Mouse (Mus musculus) stomach, postnatal 0 days (tissue): ENCODE measurements around the gene Nap1l4. TPM values are rescaled to one million over a fixed set of nuclear protein-coding genes. Genes with fewer than 3 reads are reported as not detected.
A peak's percentile ranks its signal among the peaks of the same experiment; 100 is the strongest.

Experiments
- ATAC-seq: fragments of 200-750 bp; cut with Nextera tagmentation; 2 replicates; pipeline ENCODE4 v1.8.0; 2017; ENCODE audit not compliant: low FRiP score, low TSS enrichment
- DNase-seq: peaks from one replicate; pipeline ENCODE4 v3.0.0-alpha.2; 2016; ENCODE audit warnings: low spot score
- H3K27ac ChIP-seq: fragments of 300-500 bp; sonication (generic); replicated peaks from 2 replicates; pipeline ENCODE4 v1.5.1; 2014; ENCODE audit warnings: mild to moderate bottlenecking, control low read depth
- H3K27me3 ChIP-seq: fragments of 300-500 bp; sonication (generic); 2 replicates; pipeline ENCODE4 v1.6.1; 2014; ENCODE audit warnings: low read length; ENCODE audit not compliant: control insufficient read depth, insufficient read depth
- H3K36me3 ChIP-seq: fragments of 300-500 bp; sonication (generic); 2 replicates; pipeline ENCODE4 v1.6.1; 2014; ENCODE audit warnings: low read length, mixed read lengths; ENCODE audit not compliant: control insufficient read depth, insufficient read depth
- H3K4me1 ChIP-seq: fragments of 300-500 bp; sonication (generic); replicated peaks from 2 replicates; pipeline ENCODE4 v1.6.1; 2014; ENCODE audit warnings: antibody characterized with exemption; ENCODE audit not compliant: control insufficient read depth, insufficient read depth
- H3K4me2 ChIP-seq: fragments of 300-500 bp; sonication (generic); replicated peaks from 2 replicates; pipeline ENCODE4 v1.6.1; 2014; ENCODE audit warnings: low read depth, mild to moderate bottlenecking, control low read depth, moderate library complexity
- H3K4me3 ChIP-seq: fragments of 300-500 bp; sonication (generic); 2 replicates; pipeline ENCODE4 v1.5.1; 2014; ENCODE audit warnings: low read depth, low read length, control low read depth
- H3K9ac ChIP-seq: fragments of 300-500 bp; sonication (generic); 2 replicates; pipeline ENCODE4 v1.6.1; 2014; ENCODE audit warnings: mild to moderate bottlenecking, low read length, control low read depth, mixed read lengths
- H3K9me3 ChIP-seq: fragments of 300-500 bp; sonication (generic); 2 replicates; pipeline ENCODE4 v1.6.1; 2016; ENCODE audit warnings: low read length; ENCODE audit not compliant: control insufficient read depth
- CTCF ChIP-seq: IDR thresholded peaks from 2 replicates; pipeline ENCODE4 v1.5.1; 2016; ENCODE audit warnings: antibody characterized with exemption, low read depth, mild to moderate bottlenecking, moderate library complexity
- EP300 ChIP-seq: optimal IDR thresholded peaks from 2 replicates; pipeline ENCODE3; 2016; ENCODE audit warnings: antibody characterized with exemption
- whole genome bisulfite sequencing: fragments of 180-500 bp; shearing (Covaris S2); extraction: QIAGEN DNeasy Blood & Tissue Kit; methylation state at CpG from one replicate; pipeline ENCODE4 v1.1.7; 2014; 5-methylcytosine and 5-hydroxymethylcytosine counted together
- polyA plus RNA-seq: library from polyadenylated mRNA; unstranded; fragments of >200 nt; fragmentation: Nextera tagmentation; extraction: Ambion mirVana; gene quantifications from 2 replicates; pipeline ENCODE4 v1.2.1, GENCODE M21; 2015

Gene Nap1l4
- polyA plus RNA-seq, 1 experiment from 2014 or later: 98.5 TPM

GRCm38 (mm10) chr7:143514416-143514768 lies 34.5 kb downstream of the Nap1l4 start:
- Histone ChIP-seq H3K4me1 (no peaks in the 10 kb centered on the region), H3K27me3 (no peaks in the 10 kb centered on the region), H3K9me3 (no peaks in the 10 kb centered on the region), H3K4me3 (no peak overlapping the region), H3K27ac (no peak overlapping the region), H3K9ac (no peak overlapping the region), H3K4me2 (no peak overlapping the region), H3K36me3 (peaks cover 27% of the 10 kb centered on the region)
- no peak for DNase-seq
- WGBS: 87% methylated on average over 4 of the region's 4 CpGs
- no peak for TF ChIP-seq EP300
- TF ChIP-seq CTCF: no peak
- ATAC-seq: no peak

GRCm38 (mm10) chr7:143513763-143514415 lies 35.0 kb downstream of the Nap1l4 start:
- Histone ChIP-seq H3K4me1 (no peaks in the 10 kb centered on the region), H3K9ac (no peak overlapping the region), H3K4me3 (no peak overlapping the region), H3K27me3 (no peaks in the 10 kb centered on the region), H3K36me3 (peaks cover 27% of the 10 kb centered on the region), H3K9me3 (no peaks in the 10 kb centered on the region), H3K27ac (no peak overlapping the region), H3K4me2 (no peak overlapping the region)
- DNase-seq (no peak), ATAC-seq (0 out of 2 replicates have a peak, but pooled peaks have one; percentile 14)
- WGBS: 81% methylated on average over 10 of the region's 10 CpGs
- no peak for TF ChIP-seq EP300
- TF ChIP-seq CTCF: no peak

GRCm38 (mm10) chr7:143511335-143511712 lies 37.6 kb downstream of the Nap1l4 start:
- Histone ChIP-seq H3K36me3 (peaks cover 16% of the 10 kb centered on the region), H3K27me3 (no peaks in the 10 kb centered on the region), H3K4me2 (no peak overlapping the region), H3K27ac (no peak overlapping the region; the same call in 1 of the 2 replicates), H3K4me3 (no peak overlapping the region), H3K9ac (no peak overlapping the region), H3K4me1 (no peaks in the 10 kb centered on the region), H3K9me3 (no peaks in the 10 kb centered on the region)
- no peak for ATAC-seq
- TF ChIP-seq CTCF: no peak
- TF ChIP-seq EP300: no peak
- DNase-seq: no peak

GRCm38 (mm10) chr7:143510593-143511334 lies 38.1 kb downstream of the Nap1l4 start:
- H3K27me3 ChIP-seq: no peaks in the 10 kb centered on the region
- no peak for ATAC-seq
- WGBS: 82% methylated on average over 3 of the region's 3 CpGs
- H3K9ac ChIP-seq: no peak overlapping the region
- H3K4me2 ChIP-seq: no peak overlapping the region
- H3K4me1 ChIP-seq: no peaks in the 10 kb centered on the region
- peaks cover 12% of the 10 kb centered on the region for H3K36me3 ChIP-seq
- TF ChIP-seq EP300 (no peak), CTCF (no peak; the same call in 1 of the 2 replicates)
- H3K4me3 ChIP-seq: no peak overlapping the region
- no peaks in the 10 kb centered on the region for H3K9me3 ChIP-seq
- H3K27ac ChIP-seq: no peak overlapping the region; the same call in 1 of the 2 replicates
- no peak for DNase-seq

GRCm38 (mm10) chr7:143509566-143509965 lies 39.3 kb downstream of the Nap1l4 start:
- Histone ChIP-seq H3K4me2 (no peak overlapping the region), H3K9ac (no peak overlapping the region; the same call in 1 of the 2 replicates), H3K9me3 (no peaks in the 10 kb centered on the region), H3K27me3 (no peaks in the 10 kb centered on the region), H3K4me1 (no peaks in the 10 kb centered on the region), H3K36me3 (peaks cover 5% of the 10 kb centered on the region; the same call in 1 of the 2 replicates), H3K4me3 (no peak overlapping the region), H3K27ac (no peak overlapping the region)
- ATAC-seq (no peak), DNase-seq (no peak)
- 89% methylated on average over 1 of the region's 1 CpGs for WGBS
- no peak for TF ChIP-seq EP300
- TF ChIP-seq CTCF: no peak

GRCm38 (mm10) chr7:143506675-143507074 lies 42.2 kb downstream of the Nap1l4 start:
- Histone ChIP-seq H3K36me3 (no peaks in the 10 kb centered on the region), H3K9ac (no peak overlapping the region), H3K4me2 (no peak overlapping the region), H3K27me3 (no peaks in the 10 kb centered on the region), H3K4me1 (peaks cover 3% of the 10 kb centered on the region), H3K4me3 (no peak overlapping the region), H3K27ac (no peak overlapping the region), H3K9me3 (no peaks in the 10 kb centered on the region)
- DNase-seq (peak; percentile 71), ATAC-seq (no peak)
- TF ChIP-seq CTCF: peak; percentile 90
- TF ChIP-seq EP300: no peak
- 19% methylated on average over 7 of the region's 7 CpGs for WGBS
